Mouse (Mus musculus): ENCODE data around the gene Cul9. TPM values are rescaled to one million over a fixed set of nuclear protein-coding genes. Genes with fewer than 3 reads are reported as not detected.

The Cul9 gene
- total RNA-seq, 2 experiments from 2014 or later: 13.6 to 14.4 TPM

DNA sequence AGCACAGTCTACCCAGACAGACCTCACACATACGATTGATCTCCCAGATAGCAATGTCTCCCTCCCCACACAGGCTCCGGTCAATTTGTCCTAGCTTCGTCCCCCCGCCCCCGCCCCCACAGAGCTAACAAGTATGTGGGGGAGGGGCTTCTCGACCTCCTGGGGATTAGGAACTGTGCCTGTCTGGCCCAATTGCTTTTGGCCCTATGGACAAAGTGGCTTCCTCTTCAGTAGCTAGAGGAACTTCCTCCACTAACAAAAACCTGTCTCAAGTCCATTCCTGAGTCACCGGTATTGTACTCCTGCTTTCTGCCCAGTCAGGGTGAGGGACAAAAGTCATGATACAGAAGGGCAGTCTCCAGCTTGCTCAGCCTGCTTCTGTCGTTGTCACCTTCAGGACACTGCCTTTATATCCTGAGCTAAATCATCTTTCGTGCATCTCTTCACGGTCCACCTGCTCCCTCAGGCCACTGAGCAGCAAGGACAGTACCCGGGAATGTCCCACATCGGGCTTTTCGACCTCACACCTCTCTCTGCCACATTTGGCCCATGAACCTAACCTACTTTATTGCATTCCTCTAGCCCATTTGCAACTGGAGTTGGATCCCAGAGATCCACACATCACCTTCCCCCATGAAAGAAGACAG lies 92.8 kb downstream of the Cul9 start:
- no peak for DNase-seq (ENCODE audit: low spot score)

GRCm38 (mm10) chr17:46452683-46453082 lies 93.5 kb downstream of the Cul9 start:
- no peak for DNase-seq (ENCODE audit: low spot score)

Small RNA genes lying within 50 kb of the gene (microRNA-seq; reads per million reads assigned to microRNA genes)
- gene Mir6976: 1.4 reads per million

Other genes with a start within 250 kb of the Cul9 start
- gene Dlk2, start 249.0 kb downstream of the Cul9 start, total RNA-seq (2021): not detected
- gene Abcc10, start 218.0 kb downstream of the Cul9 start, total RNA-seq (2021): 1 to 10 TPM; 1.9 to 2.9 TPM
- 10 to 100 TPM; 14.0 to 15.5 TPM for gene Zfp318, start 162.7 kb downstream of the Cul9 start, total RNA-seq (2021)
- under 1 TPM; 0.28 to 0.59 TPM for gene Crip3, start 117.5 kb downstream of the Cul9 start, total RNA-seq (2021)
- gene Slc22a7, start 107.9 kb downstream of the Cul9 start, total RNA-seq (2021): under 1 TPM in 1 of 2 experiments, not detected in 1; 0.14 TPM
- gene Ttbk1, start 58.7 kb downstream of the Cul9 start, total RNA-seq (2021): under 1 TPM; 0.05 to 0.23 TPM
- 1 to 10 TPM; 5.0 to 6.4 TPM for gene Dnph1, start 49.7 kb downstream of the Cul9 start, total RNA-seq (2021)
- gene Srf, start 9.8 kb upstream of the Cul9 start, total RNA-seq (2021): 10 to 100 TPM; 80.0 to 87.2 TPM
- gene Ptk7, start 83.1 kb upstream of the Cul9 start, total RNA-seq (2021): under 1 TPM; 0.30 to 0.38 TPM
- 10 to 100 TPM; 12.6 to 13.4 TPM for gene Klc4, start 99.6 kb upstream of the Cul9 start, total RNA-seq (2021)
- 100 to 1,000 TPM; 104 TPM for gene Mrpl2, start 99.8 kb upstream of the Cul9 start, total RNA-seq (2021)
- gene Cul7, start 103.9 kb upstream of the Cul9 start, total RNA-seq (2021): 1 to 10 TPM; 3.4 to 4.1 TPM
- gene Rrp36, start 128.0 kb upstream of the Cul9 start, total RNA-seq (2021): 10 to 100 TPM in 1 of 2 experiments, 1 to 10 TPM in 1; 8.4 to 11.8 TPM
- gene Mea1, start 132.4 kb upstream of the Cul9 start, total RNA-seq (2021): 10 to 100 TPM; 41.3 to 48.6 TPM
- gene Klhdc3, start 134.5 kb upstream of the Cul9 start, total RNA-seq (2021): 10 to 100 TPM; 64.7 to 90.2 TPM
- gene Ppp2r5d, start 158.7 kb upstream of the Cul9 start, total RNA-seq (2021): 10 to 100 TPM; 26.4 to 28.3 TPM
- 10 to 100 TPM; 13.6 to 15.0 TPM for gene Pex6, start 165.1 kb upstream of the Cul9 start, total RNA-seq (2021)
- gene Gnmt, start 182.8 kb upstream of the Cul9 start, total RNA-seq (2021): 1 to 10 TPM; 2.2 to 3.4 TPM
- gene Cnpy3, start 205.8 kb upstream of the Cul9 start, total RNA-seq (2021): 1 to 10 TPM; 7.0 to 8.2 TPM
- not detected for gene Ptcra, start 217.3 kb upstream of the Cul9 start, total RNA-seq (2021)
- 10 to 100 TPM; 38.2 to 40.1 TPM for gene 2310039H08Rik, start 226.2 kb upstream of the Cul9 start, total RNA-seq (2021)
- 10 to 100 TPM; 36.7 to 37.9 TPM for gene Rpl7l1, start 236.3 kb upstream of the Cul9 start, total RNA-seq (2021)

Measured in gastrocnemius, adult 18-20 months (tissue).